Mouse (Mus musculus) E14TG2a.4 (cell line): ENCODE data around the gene Sdhb.

ENCODE experiments used
- CTCF ChIP-seq: conservative IDR thresholded peaks from 2 replicates; pipeline ENCODE4 v1.5.1; 2014; ENCODE audit warnings: low read length
- NANOG ChIP-seq: IDR thresholded peaks from 2 replicates; pipeline ENCODE4 v1.6.1; 2014; ENCODE audit warnings: borderline replicate concordance, low read length, mixed read lengths
- POU5F1 ChIP-seq: IDR thresholded peaks from 2 replicates; pipeline ENCODE4 v1.6.1; 2014; ENCODE audit warnings: low read length, borderline replicate concordance

GRCm38 (mm10) chr4:140992215-140992614 lies 31.2 kb downstream of the Sdhb start:
- TF ChIP-seq CTCF: no peak
- TF ChIP-seq NANOG: no peak
- no peak for TF ChIP-seq POU5F1
